ENCODE assay signal across 19 mouse cellular contexts in the genomic region with DNA sequence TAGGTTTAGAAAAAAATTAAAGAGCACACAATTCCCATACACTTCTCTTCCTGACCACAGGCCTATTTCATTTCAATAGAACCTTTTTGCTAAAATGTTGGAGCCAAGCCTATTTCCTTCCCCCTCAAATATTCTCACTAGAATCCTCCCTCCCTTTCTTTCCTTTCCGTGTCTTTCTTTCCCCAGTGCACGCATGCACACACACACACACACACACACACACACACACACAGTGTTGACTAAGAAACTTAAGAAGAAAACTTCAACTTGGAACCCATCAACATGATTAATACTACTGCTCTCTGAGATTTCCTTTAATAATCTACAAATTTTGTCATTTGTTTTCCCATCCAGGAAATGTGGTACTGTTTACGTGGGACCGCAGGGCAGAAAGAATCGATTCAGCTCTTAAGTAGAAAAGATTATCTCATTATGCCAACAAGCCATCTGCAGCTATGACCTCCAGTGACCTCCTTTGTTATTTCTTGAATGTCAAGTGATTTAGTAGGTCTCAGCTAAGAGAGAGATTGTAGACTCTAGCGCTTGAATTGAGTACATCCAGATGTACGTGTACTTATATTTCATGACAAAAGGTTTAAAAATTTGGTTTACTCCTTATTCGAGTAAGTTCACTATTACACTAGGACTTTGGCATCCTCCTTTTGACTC. TPM values are rescaled to one million over a fixed set of nuclear protein-coding genes. Genes with fewer than 3 reads are reported as not detected.
A peak's percentile ranks its signal among the peaks of the same experiment; 100 is the strongest.
DNase-seq lines count a peak whose midpoint lies in the region; ATAC-seq and TF ChIP-seq lines count a peak whose summit lies in the region.
"Had no signal": no experiment of that assay in that cellular context is flagged by ENCODE, and none has a peak within 500 bp of the region (broad histone marks: within the 10 kb centered on the region; RNA-seq: fewer than 3 reads in every experiment).

No protein-coding gene starts in this region.

- WGBS in intestine, embryonic 14.5 days = 18% methylated on average over 8 of the region's 8 CpGs
- WGBS in intestine, embryonic 16.5 days = 24% methylated on average over 8 of the region's 8 CpGs
- 21% methylated on average over 8 of the region's 8 CpGs for WGBS in neural tube, embryonic 15.5 days
- WGBS in limb, embryonic 14.5 days = 22% methylated on average over 8 of the region's 8 CpGs

- no peaks in the 10 kb centered on the region for H3K27me3 ChIP-seq in intestine, embryonic 14.5 days (replicated peaks; ENCODE audit: control insufficient read depth, insufficient read depth, low read length)
- no peaks in the 10 kb centered on the region for H3K27me3 ChIP-seq in intestine, embryonic 16.5 days (replicated peaks; ENCODE audit: control insufficient read depth, insufficient read depth, low read length)
- no peaks in the 10 kb centered on the region for H3K27me3 ChIP-seq in neural tube, embryonic 15.5 days (replicated peaks)
- H3K27me3 ChIP-seq in limb, embryonic 14.5 days (ENCODE audit: control insufficient read depth, insufficient read depth, low read length) = no peaks in the 10 kb centered on the region
- H3K27me3 ChIP-seq: liver, embryonic 13.5 days had no signal

- H3K4me1 ChIP-seq in intestine, embryonic 14.5 days (replicated peaks; ENCODE audit: control insufficient read depth, insufficient read depth, low read length) = 0 out of 2 replicates have a peak, but pooled peaks cover 5% of the 10 kb centered on the region
- peaks cover 5% of the 10 kb centered on the region; the same call in 1 of the 2 replicates for H3K4me1 ChIP-seq in intestine, embryonic 16.5 days (ENCODE audit: control insufficient read depth, insufficient read depth, low read length)
- no peaks in the 10 kb centered on the region for H3K4me1 ChIP-seq in neural tube, embryonic 15.5 days
- no peaks in the 10 kb centered on the region for H3K4me1 ChIP-seq in limb, embryonic 14.5 days (ENCODE audit: control insufficient read depth, insufficient read depth, low read length)
- H3K4me1 ChIP-seq: liver, embryonic 13.5 days had no signal

- peaks cover under 1% of the 10 kb centered on the region; the same call in 1 of the 2 replicates for H3K9me3 ChIP-seq in intestine, embryonic 14.5 days (ENCODE audit: control insufficient read depth, low read length)
- H3K9me3 ChIP-seq in intestine, embryonic 16.5 days (ENCODE audit: control insufficient read depth, low read length) = no peaks in the 10 kb centered on the region
- H3K9me3 ChIP-seq in neural tube, embryonic 15.5 days (replicated peaks) = no peaks in the 10 kb centered on the region
- no peaks in the 10 kb centered on the region for H3K9me3 ChIP-seq in limb, embryonic 14.5 days (ENCODE audit: control insufficient read depth, low read length)
- H3K9me3 ChIP-seq: liver, embryonic 13.5 days had no signal

- H3K4me3 ChIP-seq in intestine, embryonic 14.5 days (ENCODE audit: low read depth, low read length) = no peak overlapping the region
- no peak overlapping the region for H3K4me3 ChIP-seq in intestine, embryonic 16.5 days (ENCODE audit: low read length)
- no peak overlapping the region for H3K4me3 ChIP-seq in neural tube, embryonic 15.5 days (replicated peaks)
- no peak overlapping the region for H3K4me3 ChIP-seq in limb, embryonic 14.5 days (replicated peaks; ENCODE audit: low read length)
- H3K4me3 ChIP-seq: liver, embryonic 13.5 days; myocyte had no signal

- ATAC-seq in intestine, embryonic 14.5 days (replicated peaks; ENCODE audit: low FRiP score, low TSS enrichment, low read depth) = no peak
- ATAC-seq in intestine, embryonic 16.5 days = no peak
- ATAC-seq in neural tube, embryonic 15.5 days (ENCODE audit: low FRiP score) = no peak
- ATAC-seq in limb, embryonic 14.5 days (ENCODE audit: low FRiP score, low read depth) = no peak

- H3K36me3 ChIP-seq in intestine, embryonic 14.5 days (ENCODE audit: control insufficient read depth, insufficient read depth, low read length) = no peaks in the 10 kb centered on the region
- no peaks in the 10 kb centered on the region for H3K36me3 ChIP-seq in intestine, embryonic 16.5 days (ENCODE audit: control insufficient read depth, insufficient read depth, low read length)
- H3K36me3 ChIP-seq in neural tube, embryonic 15.5 days = no peaks in the 10 kb centered on the region
- H3K36me3 ChIP-seq in limb, embryonic 14.5 days (ENCODE audit: control insufficient read depth, insufficient read depth, low read length) = no peaks in the 10 kb centered on the region
- H3K36me3 ChIP-seq: G1E; liver, embryonic 13.5 days had no signal

- 0 out of 2 replicates have a peak overlapping the region, but pooled peaks have one; percentile 16 for H3K27ac ChIP-seq in intestine, embryonic 14.5 days (ENCODE audit: low read depth)
- no peak overlapping the region for H3K27ac ChIP-seq in intestine, embryonic 16.5 days (ENCODE audit: low read length)
- no peak overlapping the region for H3K27ac ChIP-seq in neural tube, embryonic 15.5 days (replicated peaks)
- H3K27ac ChIP-seq in limb, embryonic 14.5 days (replicated peaks; ENCODE audit: low read depth, low read length) = no peak overlapping the region
- H3K27ac ChIP-seq: liver, embryonic 13.5 days; stomach, postnatal 0 days had no signal

- H3K9ac ChIP-seq in intestine, embryonic 14.5 days (ENCODE audit: low read length) = no peak overlapping the region
- H3K9ac ChIP-seq in intestine, embryonic 16.5 days (ENCODE audit: low read depth, low read length) = no peak overlapping the region
- no peak overlapping the region for H3K9ac ChIP-seq in neural tube, embryonic 15.5 days (replicated peaks)
- no peak overlapping the region for H3K9ac ChIP-seq in limb, embryonic 14.5 days (ENCODE audit: low read depth, low read length, severe bottlenecking)
- H3K9ac ChIP-seq: liver, embryonic 13.5 days had no signal

- DNase-seq in intestine, embryonic 14.5 days (ENCODE audit: low spot score) = no peak
- DNase-seq in neural tube, embryonic 10.5 days (ENCODE audit: extremely low spot score, low spot score) = peak; percentile 31
- DNase-seq in limb, embryonic 14.5 days (ENCODE audit: low spot score) = peak; percentile 67
- no peak for DNase-seq in gastrocnemius, adult 8-10 months (ENCODE audit: low spot score in 2 of 2)
- DNase-seq in layer of hippocampus, postnatal 36 days = no peak
- DNase-seq in gastrocnemius, postnatal 4 days (ENCODE audit: low spot score in 2 of 2) = no peak
- DNase-seq: cerebellum, adult 9-11 months; kidney, adult 2 months; liver, embryonic 13.5 days; lung, postnatal 36 days; spleen, adult 18-20 months had no signal

- TF ChIP-seq POLR2A in limb, embryonic 14.5 days (IDR thresholded peaks at IDR 0.05; ENCODE audit: borderline replicate concordance, extremely low read depth, insufficient read depth, insufficient read length) = no peak

- H3K4me2 ChIP-seq in intestine, embryonic 14.5 days (ENCODE audit: low read length) = no peak overlapping the region
- no peak overlapping the region for H3K4me2 ChIP-seq in intestine, embryonic 16.5 days (ENCODE audit: low read depth, low read length)
- H3K4me2 ChIP-seq in neural tube, embryonic 15.5 days = no peak overlapping the region
- H3K4me2 ChIP-seq in limb, embryonic 14.5 days (replicated peaks; ENCODE audit: low read depth, low read length, severe bottlenecking) = no peak overlapping the region
- H3K4me2 ChIP-seq: liver, embryonic 13.5 days had no signal

RNA-seq across cellular contexts. Expression of gene Spz1, which starts 19.4 kb away (rescaled TPM):
- polyA plus RNA-seq in intestine, embryonic 14.5 days (2014; fragmentation: Nextera tagmentation; extraction: Ambion mirVana) = not detected in 2 replicates
- not detected in 2 replicates for polyA plus RNA-seq in intestine, embryonic 16.5 days (2015; fragmentation: Nextera tagmentation; extraction: Ambion mirVana)
- not detected in 2 replicates for polyA plus RNA-seq in neural tube, embryonic 15.5 days (2015; fragmentation: Nextera tagmentation; extraction: Ambion mirVana)
- not detected in 2 replicates for polyA plus RNA-seq in limb, embryonic 14.5 days (2012; rRNA removed)
- not detected in 2 replicates for polyA plus RNA-seq in limb, embryonic 14.5 days (2014; fragmentation: Nextera tagmentation; extraction: Ambion mirVana)
- total RNA-seq in gastrocnemius, adult 8-10 months (2022) = not detected
- total RNA-seq in layer of hippocampus, postnatal 36 days (2021) = not detected
- total RNA-seq in gastrocnemius, postnatal 4 days (2021) = not detected
- total RNA-seq: granulocyte monocyte progenitor cell, adult 5-6 weeks; left cerebral cortex, adult 18-20 months had no signal
- polyA plus RNA-seq: G1E; heart, postnatal 0 days; liver, embryonic 13.5 days; myocyte; stomach, postnatal 0 days had no signal

RNA-seq across cellular contexts. Expression of gene Zfyve16, which starts 25.9 kb away (rescaled TPM):
- 12.7 and 13.0 TPM in 2 replicates for polyA plus RNA-seq in intestine, embryonic 14.5 days (2014; fragmentation: Nextera tagmentation; extraction: Ambion mirVana)
- 5.5 and 6.3 TPM in 2 replicates for polyA plus RNA-seq in intestine, embryonic 16.5 days (2015; fragmentation: Nextera tagmentation; extraction: Ambion mirVana)
- polyA plus RNA-seq in neural tube, embryonic 15.5 days (2015; fragmentation: Nextera tagmentation; extraction: Ambion mirVana) = 8.7 and 8.9 TPM in 2 replicates
- polyA plus RNA-seq in limb, embryonic 14.5 days (2012; rRNA removed) = 14.4 and 15.4 TPM in 2 replicates
- 14.5 and 14.8 TPM in 2 replicates for polyA plus RNA-seq in limb, embryonic 14.5 days (2014; fragmentation: Nextera tagmentation; extraction: Ambion mirVana)
- 1 to 10 TPM; 6.9 to 7.9 (median 7.1) TPM for total RNA-seq in gastrocnemius, adult 8-10 months (2022)
- total RNA-seq in layer of hippocampus, postnatal 36 days (2021) = 10 to 100 TPM; 17.4 to 18.7 TPM
- total RNA-seq in gastrocnemius, postnatal 4 days (2021) = 10 to 100 TPM; 21.2 to 23.7 TPM

RNA-seq across cellular contexts. Expression of gene Serinc5, which starts 54.3 kb away (rescaled TPM):
- polyA plus RNA-seq in intestine, embryonic 14.5 days (2014; fragmentation: Nextera tagmentation; extraction: Ambion mirVana) = 24.9 and 27.3 TPM in 2 replicates
- 18.0 and 18.9 TPM in 2 replicates for polyA plus RNA-seq in intestine, embryonic 16.5 days (2015; fragmentation: Nextera tagmentation; extraction: Ambion mirVana)
- 16.1 and 16.6 TPM in 2 replicates for polyA plus RNA-seq in neural tube, embryonic 15.5 days (2015; fragmentation: Nextera tagmentation; extraction: Ambion mirVana)
- 25.9 and 31.2 TPM in 2 replicates for polyA plus RNA-seq in limb, embryonic 14.5 days (2012; rRNA removed)
- polyA plus RNA-seq in limb, embryonic 14.5 days (2014; fragmentation: Nextera tagmentation; extraction: Ambion mirVana) = 10.9 and 13.8 TPM in 2 replicates
- 1 to 10 TPM; 1.8 to 3.3 (median 2.2) TPM for total RNA-seq in gastrocnemius, adult 8-10 months (2022)
- total RNA-seq in layer of hippocampus, postnatal 36 days (2021) = 10 to 100 TPM; 71.8 to 73.6 TPM
- total RNA-seq in gastrocnemius, postnatal 4 days (2021) = 10 to 100 TPM; 35.8 to 37.7 TPM

Comparison
In these comparisons a context has a peak if more than half of its experiments do, and no peak if none do; other contexts are left out.
1. DNase-seq: peak in neural tube, embryonic 10.5 days (single experiment) and limb, embryonic 14.5 days (single experiment); none in intestine, embryonic 14.5 days (single experiment), gastrocnemius, adult 8-10 months (0 of 2), layer of hippocampus, postnatal 36 days (0 of 2) and gastrocnemius, postnatal 4 days (0 of 2).